Mouse (Mus musculus): ENCODE measurements around the gene Kremen1. TPM values are rescaled to one million over a fixed set of nuclear protein-coding genes. Genes with fewer than 3 reads are reported as not detected.

Kremen1 gene
- total RNA-seq, 2 experiments from 2014 or later, result 73.4 to 80.7 TPM

- DNase-seq, result no peak
- intact Hi-C loops (cut with DNase I), result loop anchor here (5.0 kb wide), 1 partner anchor 154 kb away; no protein-coding TSS in a partner anchor
Measured at GRCm38 (mm10) chr11:5271274-5272065, 10.1 kb upstream of the Kremen1 start.

- no peak for DNase-seq
- intact Hi-C loops (cut with DNase I), result loop anchor here (5.0 kb wide), 1 partner anchor 153 kb away; no protein-coding TSS in a partner anchor
Measured at GRCm38 (mm10) chr11:5269846-5270461, 8.6 kb upstream of the Kremen1 start.

GRCm38 (mm10) chr11:5265764-5266163 is 4.4 kb upstream of the Kremen1 start:
- intact Hi-C loops (cut with DNase I), result no loop called here
- DNase-seq, result peak; percentile 51 to 59

- no peak for DNase-seq
- intact Hi-C loops (cut with DNase I), result no loop called here
Measured at GRCm38 (mm10) chr11:5263078-5263730, 1.8 kb upstream of the Kremen1 start.

- DNase-seq, result peak; percentile 64 to 72
- intact Hi-C loops (cut with DNase I), result loop anchor here (2.0 kb wide), 1 partner anchor 16 kb away; no protein-coding TSS in a partner anchor
Measured at GRCm38 (mm10) chr11:5260942-5261459, 357 bp downstream of the Kremen1 start.

GRCm38 (mm10) chr11:5259944-5260598 is 1.3 kb downstream of the Kremen1 start:
- peak in 1 of 2 experiments; percentile 29 for DNase-seq
- intact Hi-C loops (cut with DNase I), result loop anchor here (2.0 kb wide), 1 partner anchor 15 kb away; no protein-coding TSS in a partner anchor

- DNase-seq, result no peak
- intact Hi-C loops (cut with DNase I), result no loop called here
Measured at GRCm38 (mm10) chr11:5258036-5258435, 3.3 kb downstream of the Kremen1 start.

- intact Hi-C loops (cut with DNase I), result no loop called here
- no peak for DNase-seq
Measured at GRCm38 (mm10) chr11:5257151-5257862, 4.1 kb downstream of the Kremen1 start.

- intact Hi-C loops (cut with DNase I), result no loop called here
- no peak for DNase-seq
Measured at GRCm38 (mm10) chr11:5255509-5256014, 5.8 kb downstream of the Kremen1 start.

- DNase-seq, result no peak
- intact Hi-C loops (cut with DNase I), result no loop called here
Measured at GRCm38 (mm10) chr11:5254016-5254415, 7.3 kb downstream of the Kremen1 start.

- intact Hi-C loops (cut with DNase I), result no loop called here
- DNase-seq, result no peak
Measured at GRCm38 (mm10) chr11:5253528-5253927, 7.8 kb downstream of the Kremen1 start.

GRCm38 (mm10) chr11:5252727-5253126 is 8.6 kb downstream of the Kremen1 start:
- no peak for DNase-seq
- intact Hi-C loops (cut with DNase I), result no loop called here

- no peak for DNase-seq
- intact Hi-C loops (cut with DNase I), result no loop called here
Measured at GRCm38 (mm10) chr11:5251112-5251511, 10.2 kb downstream of the Kremen1 start.

- no peak for DNase-seq
- intact Hi-C loops (cut with DNase I), result no loop called here
Measured at GRCm38 (mm10) chr11:5248200-5248599, 13.2 kb downstream of the Kremen1 start.

- intact Hi-C loops (cut with DNase I), result loop anchor here (2.0 kb wide), 1 partner anchor 15 kb away; the partner anchor contains the start of gene Kremen1
Measured at GRCm38 (mm10) chr11:5245431-5245830, 15.9 kb downstream of the Kremen1 start.

GRCm38 (mm10) chr11:5244749-5245130 is 16.6 kb downstream of the Kremen1 start:
- peak; percentile 34 to 35 for DNase-seq
- intact Hi-C loops (cut with DNase I), result loop anchor here (2.0 kb wide), 1 partner anchor 16 kb away; the partner anchor contains the start of gene Kremen1

More at GRCm38 (mm10) chr11:5245431-5245830, 15.9 kb downstream of the Kremen1 start:
- DNase-seq, result no peak

GRCm38 (mm10) chr11:5243812-5244748 is 17.3 kb downstream of the Kremen1 start:
- intact Hi-C loops (cut with DNase I), result loop anchor here (2.0 kb wide), 1 partner anchor 17 kb away; the partner anchor contains the start of gene Kremen1

GRCm38 (mm10) chr11:5243208-5243607 is 18.1 kb downstream of the Kremen1 start:
- no peak for DNase-seq
- intact Hi-C loops (cut with DNase I), result no loop called here

More at GRCm38 (mm10) chr11:5243812-5244748, 17.3 kb downstream of the Kremen1 start:
- peak; percentile 67 to 75 for DNase-seq
